Mouse (Mus musculus) spleen, postnatal 0 days (tissue): ENCODE measurements around the gene Prkd2. TPM values are rescaled to one million over a fixed set of nuclear protein-coding genes. Genes with fewer than 3 reads are reported as not detected.

ENCODE experiments used
- polyA plus RNA-seq: library from polyadenylated mRNA; unstranded; fragments of >200 nt; fragmentation: Nextera tagmentation; extraction: Ambion mirVana; gene quantifications from 2 replicates; pipeline ENCODE4 v1.2.1, GENCODE M21; 2015

Prkd2 gene
- polyA plus RNA-seq, result 10.8 and 13.8 TPM in 2 replicates

GRCm38 (mm10) chr7:16842645-16843063 lies at the start of gene Prkd2:
TSS of gene Prkd2 (plus strand) at chr7:16842902.

GRCm38 (mm10) chr7:16815351-16815941 lies 27.3 kb upstream of the Prkd2 start, which contains the start of gene Strn4:
TSS of gene Strn4 (plus strand) at chr7:16815889.

GRCm38 (mm10) chr7:16816475-16817122 lies 26.1 kb upstream of the Prkd2 start, which contains the start of gene Fkrp:
TSS of gene Fkrp (minus strand) at chr7:16816732.

GRCm38 (mm10) chr7:16875310-16875325 lies 32.4 kb downstream of the Prkd2 start, which contains the start of gene Dact3:
TSS of gene Dact3 (plus strand) at chr7:16875317.

GRCm38 (mm10) chr7:16891641-16892351 lies 49.1 kb downstream of the Prkd2 start, which contains the start of gene Gng8:
TSS of gene Gng8 (plus strand) at chr7:16891786.

GRCm38 (mm10) chr7:16906281-16906680 lies 63.6 kb downstream of the Prkd2 start, which contains the start of gene Ptgir:
TSS of gene Ptgir (plus strand) at chr7:16906490.

Other genes starting within 250 kb of the Prkd2 start
- 2.2 and 2.7 TPM in 2 replicates for gene Arhgap35, start 227.9 kb upstream of the Prkd2 start, polyA plus RNA-seq
- gene Ceacam15, start 167.2 kb upstream of the Prkd2 start, polyA plus RNA-seq, result not detected in 2 replicates
- gene Ceacam9, start 121.0 kb upstream of the Prkd2 start, polyA plus RNA-seq, result not detected in 2 replicates
- gene Ap2s1, start 104.5 kb upstream of the Prkd2 start, polyA plus RNA-seq, result 268 and 270 TPM in 2 replicates
- 107 and 108 TPM in 2 replicates for gene Slc1a5, start 61.6 kb upstream of the Prkd2 start, polyA plus RNA-seq
- 35.2 and 37.1 TPM in 2 replicates for gene Strn4, start 27.0 kb upstream of the Prkd2 start, polyA plus RNA-seq
- gene Fkrp, start 26.2 kb upstream of the Prkd2 start, polyA plus RNA-seq, result 11.2 and 11.7 TPM in 2 replicates
- gene Dact3, start 32.4 kb downstream of the Prkd2 start, polyA plus RNA-seq, result 1.8 and 1.9 TPM in 2 replicates
- gene Gng8, start 48.9 kb downstream of the Prkd2 start, polyA plus RNA-seq, result 2.7 and 2.9 TPM in 2 replicates
- 1.0 and 1.3 TPM in 2 replicates for gene Ptgir, start 63.6 kb downstream of the Prkd2 start, polyA plus RNA-seq
- 149 and 159 TPM in 2 replicates for gene Calm3, start 81.2 kb downstream of the Prkd2 start, polyA plus RNA-seq
- gene Pnmal2, start 101.8 kb downstream of the Prkd2 start, polyA plus RNA-seq, result 0.47 and 0.84 TPM in 2 replicates
- gene Pnmal1, start 116.8 kb downstream of the Prkd2 start, polyA plus RNA-seq, result 0.02 TPM in 1 of 2 replicates, not detected in the other
- 0.10 and 0.11 TPM in 2 replicates for gene Gm42372, start 140.2 kb downstream of the Prkd2 start, polyA plus RNA-seq
- 3.1 and 4.0 TPM in 2 replicates for gene Ccdc8, start 149.8 kb downstream of the Prkd2 start, polyA plus RNA-seq
- gene Ppp5c, start 185.0 kb downstream of the Prkd2 start, polyA plus RNA-seq, result 43.1 and 46.0 TPM in 2 replicates
- 8.1 and 9.9 TPM in 2 replicates for gene Hif3a, start 219.5 kb downstream of the Prkd2 start, polyA plus RNA-seq
- gene Psg16, start 231.1 kb downstream of the Prkd2 start, polyA plus RNA-seq, result 0.23 and 0.24 TPM in 2 replicates